Mouse (Mus musculus) spleen, adult 2 months (tissue): ENCODE measurements around the gene Crnkl1. TPM values are rescaled to one million over a fixed set of nuclear protein-coding genes. Genes with fewer than 3 reads are reported as not detected.
A peak's percentile ranks its signal among the peaks of the same experiment; 100 is the strongest.

Experiments used
- DNase-seq, 2 experiments: peaks; one replicate each; pipeline versions ENCODE4 v3.0.0 to v3.0.0-alpha.2; 2012 to 2021; ENCODE audit warnings: low spot score in 2 of 2, low read depth in 1 of 2
- H3K27ac ChIP-seq: fragments of 200-500 bp; 2 replicates; pipeline ENCODE4 v1.5.1; 2012; ENCODE audit warnings: low read length, inconsistent platforms; ENCODE audit not compliant: insufficient read depth
- H3K27me3 ChIP-seq: fragments of 200-500 bp; 2 replicates; pipeline ENCODE4 v1.6.1; 2012; ENCODE audit warnings: mild to moderate bottlenecking, moderate library complexity, low read length, inconsistent platforms; ENCODE audit not compliant: control insufficient read depth, insufficient read depth
- H3K36me3 ChIP-seq: fragments of 200-500 bp; 2 replicates; pipeline ENCODE4 v1.6.1; 2012; ENCODE audit warnings: mild to moderate bottlenecking, low read length, inconsistent platforms; ENCODE audit not compliant: control insufficient read depth, insufficient read depth
- H3K4me1 ChIP-seq: fragments of 200-500 bp; 2 replicates; pipeline ENCODE4 v1.6.1; 2011; ENCODE audit warnings: inconsistent platforms; ENCODE audit not compliant: control insufficient read depth, insufficient read depth, insufficient read length
- H3K4me3 ChIP-seq: fragments of 200-500 bp; 2 replicates; pipeline ENCODE4 v1.5.1; 2011; ENCODE audit warnings: mild to moderate bottlenecking, inconsistent platforms; ENCODE audit not compliant: insufficient read depth, insufficient read length; ENCODE audit errors: extremely low read depth
- CTCF ChIP-seq: fragments of 200-500 bp; IDR thresholded peaks from 2 replicates; pipeline ENCODE4 v1.5.1; 2011; ENCODE audit warnings: mild to moderate bottlenecking, inconsistent platforms; ENCODE audit not compliant: insufficient read depth, insufficient read length, insufficient replicate concordance; ENCODE audit errors: extremely low read depth
- POLR2A ChIP-seq: fragments of 200-500 bp; IDR thresholded peaks from 2 replicates; pipeline ENCODE4 v1.6.1; 2011; ENCODE audit warnings: low read depth, low read length, inconsistent platforms
- WGBS: fragments of 180-500 bp; shearing (Covaris S2); methylation state at CpG from one replicate; pipeline ENCODE4 v1.1.7; 2018; 5-methylcytosine and 5-hydroxymethylcytosine counted together
- polyA plus RNA-seq: library from polyadenylated mRNA; depleted of rRNA; stranded (reverse); fragments of >200 nt; gene quantifications from 2 replicates; pipeline ENCODE4 v1.2.3, GENCODE M21; 2012

The Crnkl1 gene
- polyA plus RNA-seq, 1 experiment: 10.1 TPM

GRCm38 (mm10) chr2:145898106-145898505 is 36.7 kb downstream of the Crnkl1 start:
- 92% methylated on average over 9 of the region's 9 CpGs for WGBS

GRCm38 (mm10) chr2:145893756-145894155 is 41.1 kb downstream of the Crnkl1 start:
- no peak for TF ChIP-seq POLR2A
- no peak for TF ChIP-seq CTCF
- Histone ChIP-seq H3K27ac (no peak overlapping the region), H3K36me3 (no peaks in the 10 kb centered on the region), H3K4me3 (no peak overlapping the region), H3K27me3 (no peaks in the 10 kb centered on the region), H3K4me1 (no peaks in the 10 kb centered on the region; the same call in 1 of the 2 replicates)
- whole genome bisulfite sequencing: 90% methylated on average over 6 of the region's 6 CpGs
- DNase-seq: no peak

More at GRCm38 (mm10) chr2:145898106-145898505, 36.7 kb downstream of the Crnkl1 start:
- Histone ChIP-seq H3K36me3 (no peaks in the 10 kb centered on the region), H3K4me1 (no peaks in the 10 kb centered on the region), H3K4me3 (no peak overlapping the region), H3K27me3 (no peaks in the 10 kb centered on the region), H3K27ac (no peak overlapping the region)
- DNase-seq: no peak
- no peak for TF ChIP-seq POLR2A
- no peak for TF ChIP-seq CTCF

- no peak for DNase-seq
- H3K36me3 ChIP-seq: no peaks in the 10 kb centered on the region
- H3K4me3 ChIP-seq: no peak overlapping the region
- TF ChIP-seq POLR2A (no peak), CTCF (no peak)
- H3K4me1 ChIP-seq: no peaks in the 10 kb centered on the region; the same call in 1 of the 2 replicates
- no peak overlapping the region for H3K27ac ChIP-seq
- H3K27me3 ChIP-seq: no peaks in the 10 kb centered on the region
- WGBS: 81% methylated on average over 2 of the region's 2 CpGs
These were observed 44.2 kb downstream of the Crnkl1 start for GRCm38 (mm10) chr2:145890571-145890970.

- DNase-seq: no peak
- Histone ChIP-seq H3K36me3 (no peaks in the 10 kb centered on the region), H3K27ac (peak overlapping the region; percentile 52; the same call in 1 of the 2 replicates), H3K4me1 (no peaks in the 10 kb centered on the region; the same call in 1 of the 2 replicates), H3K27me3 (no peaks in the 10 kb centered on the region), H3K4me3 (no peak overlapping the region)
- TF ChIP-seq POLR2A (no peak), CTCF (no peak)
- 72% methylated on average over 6 of the region's 6 CpGs for WGBS
These were observed 45.9 kb downstream of the Crnkl1 start for GRCm38 (mm10) chr2:145888766-145889480.

GRCm38 (mm10) chr2:145887937-145888765 is 46.7 kb downstream of the Crnkl1 start:
- H3K27ac ChIP-seq: peak overlapping the region; percentile 50
- no peaks in the 10 kb centered on the region for H3K36me3 ChIP-seq
- DNase-seq: no peak
- WGBS: 44% methylated on average over 14 of the region's 14 CpGs
- H3K4me1 ChIP-seq: no peaks in the 10 kb centered on the region; the same call in 1 of the 2 replicates
- TF ChIP-seq POLR2A: no peak
- no peak for TF ChIP-seq CTCF
- no peak overlapping the region for H3K4me3 ChIP-seq
- H3K27me3 ChIP-seq: no peaks in the 10 kb centered on the region

- no peak for DNase-seq
- Histone ChIP-seq H3K36me3 (no peaks in the 10 kb centered on the region), H3K27ac (no peak overlapping the region), H3K4me3 (no peak overlapping the region), H3K27me3 (no peaks in the 10 kb centered on the region), H3K4me1 (no peaks in the 10 kb centered on the region; the same call in 1 of the 2 replicates)
- WGBS: 71% methylated on average over 14 of the region's 14 CpGs
- TF ChIP-seq POLR2A (no peak), CTCF (no peak)
These were observed 49.7 kb downstream of the Crnkl1 start for GRCm38 (mm10) chr2:145884913-145885785.
